Mouse (Mus musculus): Measurements from ENCODE around the gene Klra3. TPM values are rescaled to one million over a fixed set of nuclear protein-coding genes. Genes with fewer than 3 reads are reported as not detected.
"Not testable (repeated sequence)": the region's sequence is repeated elsewhere in the genome, so short reads cannot be mapped to it uniquely, and the experiment has no call there.

Klra3 gene
- not detected in 2 replicates for polyA plus RNA-seq (2015; fragmentation: Nextera tagmentation; extraction: Ambion mirVana)

DNA sequence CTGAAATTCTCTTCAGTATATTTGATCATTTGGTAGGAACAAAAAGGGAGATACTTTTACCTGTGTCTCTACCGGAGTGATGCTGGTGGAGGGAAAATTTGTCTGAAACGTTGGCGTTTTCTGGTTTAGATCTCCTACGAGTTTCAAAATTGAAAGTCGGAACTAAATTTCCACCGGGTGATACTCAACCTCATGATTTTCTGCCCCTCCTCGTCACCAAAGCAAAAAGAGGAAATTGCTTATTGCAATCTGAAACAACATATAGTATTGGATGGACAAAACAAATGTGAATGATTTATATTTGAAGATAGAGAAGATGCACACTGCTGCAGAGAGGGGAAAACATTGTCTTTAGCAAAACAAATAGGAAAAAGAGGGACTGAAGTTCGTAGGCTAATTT, at the start of gene Klra3:
Gene Klra3 (minus strand): TSS at position 164 of the 400 bp plus-strand sequence.
- Histone ChIP-seq H3K27ac (replicated peaks) (no peak within 1 kb of the TSS), H3K4me2 (replicated peaks) (no peak within 1 kb of the TSS), H3K27me3 (no peaks in the 10 kb centered on the region), H3K9ac (no peak within 1 kb of the TSS), H3K4me3 (replicated peaks) (no peak within 1 kb of the TSS), H3K4me1 (no peaks in the 10 kb centered on the region), H3K36me3 (no peaks in the 10 kb centered on the region), H3K9me3 (replicated peaks) (no peaks in the 10 kb centered on the region)
- 83% methylated on average over 8 of the region's 8 CpGs for WGBS
- ATAC-seq (ENCODE audit: insufficient number of reproducible peaks, low FRiP score, low TSS enrichment, low read depth): no peak

DNA sequence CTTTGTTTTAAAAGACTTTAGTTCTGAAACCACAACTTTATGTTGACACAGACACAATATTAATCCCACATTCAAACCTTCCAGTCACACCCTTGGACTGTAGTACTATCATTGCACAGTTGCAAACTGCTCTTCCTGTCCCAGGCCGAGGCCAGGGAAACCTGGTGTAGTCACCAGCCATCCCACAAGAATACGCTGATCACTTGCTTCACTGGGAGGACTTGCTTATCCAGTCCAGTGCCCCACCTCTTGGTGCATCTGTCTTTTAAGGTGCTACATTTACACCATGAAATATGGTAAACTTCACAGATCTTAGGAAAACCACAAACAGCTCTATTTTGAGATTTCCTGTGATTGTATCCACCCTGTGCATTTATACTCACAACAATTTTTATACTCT, 49.4 kb upstream of the Klra3 start, which contains the start of gene Klra1:
Gene Klra1 (minus strand): TSS at position 125 of the 400 bp plus-strand sequence.
- WGBS: 78% methylated on average over 2 of the region's 2 CpGs
- Histone ChIP-seq H3K27me3 (no peaks in the 10 kb centered on the region), H3K9ac (no peak within 1 kb of the TSS), H3K36me3 (no peaks in the 10 kb centered on the region), H3K9me3 (replicated peaks) (no peaks in the 10 kb centered on the region), H3K27ac (replicated peaks) (no peak within 1 kb of the TSS), H3K4me1 (no peaks in the 10 kb centered on the region), H3K4me2 (replicated peaks) (no peak within 1 kb of the TSS), H3K4me3 (replicated peaks) (no peak within 1 kb of the TSS)
- ATAC-seq (ENCODE audit: insufficient number of reproducible peaks, low FRiP score, low TSS enrichment, low read depth): no peak

DNA sequence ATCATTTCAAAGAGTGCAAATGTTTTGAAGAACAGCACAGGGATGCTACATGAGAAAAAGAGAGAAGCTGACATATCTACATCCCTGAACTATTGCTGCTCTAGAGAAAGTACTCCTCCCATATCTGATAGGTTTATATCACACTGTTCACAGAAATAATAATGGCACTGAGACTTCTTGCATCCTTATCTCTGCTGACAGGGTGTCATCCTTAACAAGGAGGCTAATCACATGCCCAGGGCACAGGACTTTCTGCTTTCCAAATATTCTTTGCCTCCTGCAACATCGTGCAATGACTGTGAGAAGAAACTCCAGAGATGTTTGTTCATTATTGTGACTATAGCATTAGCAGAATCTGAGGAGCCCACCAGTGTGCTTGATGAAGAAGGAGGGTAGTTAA, 48.4 kb upstream of the Klra3 start:
- 62% methylated on average over 1 of the region's 1 CpGs for WGBS

DNA sequence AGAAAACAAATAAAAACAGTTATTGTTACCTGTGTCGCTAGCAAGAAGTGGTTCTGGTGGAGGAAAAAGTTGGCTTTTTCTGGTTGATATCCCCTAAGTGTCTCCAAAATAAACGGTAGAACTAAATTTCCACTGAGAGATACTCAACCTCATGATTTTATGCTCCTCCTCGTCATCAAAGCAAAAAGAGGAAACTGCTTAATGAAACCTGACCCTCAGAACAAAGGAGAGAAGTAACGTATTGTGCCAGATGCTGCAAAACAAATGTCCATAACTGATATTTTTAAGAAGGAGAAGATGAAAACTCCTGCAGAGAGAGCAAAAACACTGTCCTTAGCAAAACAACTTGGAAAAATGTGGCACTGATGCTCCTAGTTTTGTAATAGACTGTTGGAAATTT, 45.0 kb upstream of the Klra3 start:
- ATAC-seq (ENCODE audit: insufficient number of reproducible peaks, low FRiP score, low TSS enrichment, low read depth): no peak
- 68% methylated on average over 4 of the region's 4 CpGs for WGBS

More for the DNA sequence above, 48.4 kb upstream of the Klra3 start:
- Histone ChIP-seq H3K4me1 (no peaks in the 10 kb centered on the region), H3K27ac (replicated peaks) (no peak overlapping the region), H3K9ac (no peak overlapping the region), H3K4me3 (replicated peaks) (no peak overlapping the region), H3K9me3 (replicated peaks) (no peaks in the 10 kb centered on the region), H3K27me3 (no peaks in the 10 kb centered on the region), H3K4me2 (replicated peaks) (no peak overlapping the region), H3K36me3 (no peaks in the 10 kb centered on the region)
- no peak for ATAC-seq (ENCODE audit: insufficient number of reproducible peaks, low FRiP score, low TSS enrichment, low read depth)

DNA sequence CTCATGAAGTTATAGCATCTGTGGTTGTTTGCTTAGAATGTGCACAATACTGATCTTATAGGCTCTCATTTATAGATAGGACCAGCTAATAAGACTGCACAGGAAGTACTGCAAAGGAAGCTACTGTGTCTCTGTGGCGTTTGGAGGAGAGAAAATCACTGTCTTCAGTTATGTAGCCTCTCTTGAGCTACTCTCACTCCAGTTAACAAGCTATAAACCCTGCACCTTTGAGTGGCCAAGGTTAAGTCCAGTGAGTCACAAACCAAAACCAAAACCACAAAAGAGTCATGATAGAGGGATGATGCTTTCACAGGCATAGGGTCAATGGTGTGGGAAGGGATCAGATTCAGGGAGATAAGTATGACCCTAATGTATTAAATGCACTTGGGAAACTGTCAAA, 8.0 kb upstream of the Klra3 start:
- not testable (repeated sequence) for H3K9ac ChIP-seq; H3K36me3 ChIP-seq; H3K4me3 ChIP-seq (replicated peaks); H3K4me2 ChIP-seq (replicated peaks); H3K27me3 ChIP-seq; ATAC-seq (ENCODE audit: insufficient number of reproducible peaks, low FRiP score, low TSS enrichment, low read depth); H3K4me1 ChIP-seq; H3K27ac ChIP-seq (replicated peaks); H3K9me3 ChIP-seq (replicated peaks)
- WGBS: 28% methylated on average over 1 of the region's 1 CpGs

More for the DNA sequence above, 45.0 kb upstream of the Klra3 start:
- Histone ChIP-seq H3K9ac (no peak overlapping the region), H3K4me1 (no peaks in the 10 kb centered on the region), H3K27me3 (no peaks in the 10 kb centered on the region), H3K4me2 (replicated peaks) (no peak overlapping the region), H3K36me3 (no peaks in the 10 kb centered on the region), H3K4me3 (replicated peaks) (no peak overlapping the region), H3K9me3 (replicated peaks) (no peaks in the 10 kb centered on the region), H3K27ac (replicated peaks) (no peak overlapping the region)

DNA sequence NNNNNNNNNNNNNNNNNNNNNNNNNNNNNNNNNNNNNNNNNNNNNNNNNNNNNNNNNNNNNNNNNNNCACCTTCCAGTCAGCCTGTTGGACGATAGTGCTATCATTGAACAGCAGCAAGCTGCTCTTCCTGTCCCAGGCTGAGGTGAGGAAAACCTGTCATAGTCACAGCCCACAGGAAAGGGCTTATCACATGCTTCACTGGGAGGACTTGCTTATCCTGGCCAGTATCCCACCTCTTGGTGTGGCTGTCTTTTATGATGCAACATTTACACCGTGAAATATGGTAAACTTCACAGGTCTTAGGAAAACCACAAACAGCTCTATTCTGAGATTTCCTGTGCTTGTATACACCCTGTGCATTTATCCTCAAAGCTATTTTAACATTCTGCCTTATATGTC, 4.6 kb upstream of the Klra3 start:
- ATAC-seq (ENCODE audit: insufficient number of reproducible peaks, low FRiP score, low TSS enrichment, low read depth); H3K27me3 ChIP-seq; H3K4me2 ChIP-seq (replicated peaks); H3K27ac ChIP-seq (replicated peaks); H3K4me1 ChIP-seq; H3K4me3 ChIP-seq (replicated peaks); H3K36me3 ChIP-seq; H3K9me3 ChIP-seq (replicated peaks); H3K9ac ChIP-seq: not testable (repeated sequence)
- 79% methylated on average over 2 of the region's 2 CpGs for WGBS

DNA sequence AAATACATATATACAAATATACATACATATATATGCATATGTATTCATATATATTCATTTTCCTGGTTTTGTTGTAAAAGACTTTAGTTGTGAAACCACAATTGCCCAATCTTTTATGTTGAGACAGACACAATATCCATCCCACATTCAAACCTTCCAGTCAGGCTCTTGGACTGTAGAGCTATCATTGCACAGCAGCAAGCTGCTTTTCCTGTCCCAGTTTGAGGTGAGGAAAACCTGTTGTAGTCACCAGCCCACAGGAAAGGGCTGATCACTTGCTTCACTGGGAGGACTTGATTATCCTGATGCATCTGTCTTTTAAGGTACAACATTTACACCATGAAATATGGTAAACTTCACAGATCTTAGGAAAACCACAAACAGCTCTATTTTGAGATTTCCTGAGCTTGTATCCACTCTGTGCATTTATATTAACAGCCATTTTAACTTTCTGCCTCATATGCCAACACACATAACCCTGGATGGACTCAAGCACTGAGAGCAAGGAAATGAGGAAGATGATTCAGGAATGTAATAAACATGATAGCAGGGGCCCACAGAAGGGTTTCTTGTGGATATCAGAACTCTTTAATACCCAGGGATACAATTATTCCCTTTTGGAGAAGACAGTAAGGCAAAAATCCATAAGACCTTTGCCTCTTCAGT, 49.3 kb downstream of the Klra3 start:
- H3K27ac ChIP-seq (replicated peaks): no peak overlapping the region
- no peak overlapping the region for H3K9ac ChIP-seq
- no peaks in the 10 kb centered on the region for H3K4me1 ChIP-seq
- no peak for ATAC-seq (ENCODE audit: insufficient number of reproducible peaks, low FRiP score, low TSS enrichment, low read depth)
- no peaks in the 10 kb centered on the region for H3K27me3 ChIP-seq
- H3K4me2 ChIP-seq (replicated peaks): no peak overlapping the region
- H3K36me3 ChIP-seq: no peaks in the 10 kb centered on the region
- no peak overlapping the region for H3K4me3 ChIP-seq (replicated peaks)
- no peaks in the 10 kb centered on the region for H3K9me3 ChIP-seq (replicated peaks)

DNA sequence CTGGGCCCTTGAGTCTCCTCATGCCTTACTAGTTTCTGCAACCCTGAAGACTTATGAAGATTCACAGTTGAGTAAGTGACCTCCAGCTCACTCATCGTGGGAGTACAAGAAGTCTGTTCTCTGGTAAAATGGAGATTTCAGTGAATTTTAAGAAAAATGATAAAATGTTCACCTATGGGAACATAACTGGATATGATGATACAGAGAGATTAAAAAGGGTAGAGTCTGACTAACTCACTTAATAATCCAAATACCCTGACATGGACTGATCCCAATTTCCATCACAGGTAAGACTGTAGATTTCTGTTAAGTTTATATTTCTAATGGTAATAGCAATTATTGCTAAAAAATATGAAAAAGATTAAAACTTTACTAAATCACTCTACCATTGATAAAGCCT, 55.5 kb downstream of the Klra3 start, which contains the start of gene Klra10:
Gene Klra10 (minus strand): TSS at position 101 of the 400 bp plus-strand sequence.
- not testable (repeated sequence) for H3K4me1 ChIP-seq; H3K27me3 ChIP-seq; H3K4me3 ChIP-seq (replicated peaks)

More for the DNA sequence above, 55.5 kb downstream of the Klra3 start, which contains the start of gene Klra10:
- ATAC-seq (ENCODE audit: insufficient number of reproducible peaks, low FRiP score, low TSS enrichment, low read depth); H3K27ac ChIP-seq (replicated peaks); H3K36me3 ChIP-seq; H3K9ac ChIP-seq; H3K9me3 ChIP-seq (replicated peaks); H3K4me2 ChIP-seq (replicated peaks): not testable (repeated sequence)
- WGBS: 71% methylated on average over 1 of the region's 1 CpGs

Other genes with a start within 250 kb of the Klra3 start
- gene Klra8, start 207.7 kb downstream of the Klra3 start, polyA plus RNA-seq (2015; fragmentation: Nextera tagmentation; extraction: Ambion mirVana): not detected in 2 replicates
- not detected in 2 replicates for gene Klra9, start 144.5 kb downstream of the Klra3 start, polyA plus RNA-seq (2015; fragmentation: Nextera tagmentation; extraction: Ambion mirVana)
- gene Klra7, start 104.3 kb downstream of the Klra3 start, polyA plus RNA-seq (2015; fragmentation: Nextera tagmentation; extraction: Ambion mirVana): not detected in 2 replicates
- not detected in 2 replicates for gene Klra10, start 55.6 kb downstream of the Klra3 start, polyA plus RNA-seq (2015; fragmentation: Nextera tagmentation; extraction: Ambion mirVana)
- not detected in 2 replicates for gene Klra1, start 49.3 kb upstream of the Klra3 start, polyA plus RNA-seq (2015; fragmentation: Nextera tagmentation; extraction: Ambion mirVana)

All from embryonic facial prominence, embryonic 15.5 days (tissue).